ENCODE assay signal across 10 mouse cellular contexts in genomic region chr6:97005038-97005437, GRCm38 (mm10). TPM values are rescaled to one million over a fixed set of nuclear protein-coding genes. Genes with fewer than 3 reads are reported as not detected.
A peak's percentile ranks its signal among the peaks of the same experiment; 100 is the strongest.
DNase-seq lines count a peak whose midpoint lies in the region; ATAC-seq lines count a peak whose summit lies in the region.
"Had no signal": no experiment of that assay in that cellular context is flagged by ENCODE, and none has a peak within 500 bp of the region (broad histone marks: within the 10 kb centered on the region; RNA-seq: fewer than 3 reads in every experiment).

No protein-coding gene starts in this region.

- H3K27me3 ChIP-seq in liver, embryonic 12.5 days (replicated peaks): 0 out of 2 replicates have a peak, but pooled peaks cover 3% of the 10 kb centered on the region

- H3K36me3 ChIP-seq in liver, embryonic 12.5 days: no peaks in the 10 kb centered on the region
- H3K36me3 ChIP-seq: hindbrain, embryonic 15.5 days had no signal

- no peaks in the 10 kb centered on the region for H3K4me1 ChIP-seq in liver, embryonic 12.5 days
- H3K4me1 ChIP-seq: hindbrain, embryonic 15.5 days had no signal

- H3K9me3 ChIP-seq in liver, embryonic 12.5 days (replicated peaks): no peaks in the 10 kb centered on the region
- H3K9me3 ChIP-seq: hindbrain, embryonic 15.5 days had no signal

- DNase-seq in cerebellum, adult 18-20 months: peak; percentile 7 to 16
- peak; percentile 7 for DNase-seq in liver
- DNase-seq in cerebellum, postnatal 10 days: peak; percentile 65 to 75
- DNase-seq in kidney, postnatal 36 days: peak; percentile 24 to 61

- no peak overlapping the region for H3K4me3 ChIP-seq in liver, embryonic 12.5 days
- H3K4me3 ChIP-seq: hindbrain, embryonic 15.5 days; myocyte had no signal

- H3K27ac ChIP-seq in liver, embryonic 12.5 days: no peak overlapping the region
- H3K27ac ChIP-seq: hindbrain, embryonic 15.5 days had no signal

- ATAC-seq in cerebellum, adult (ENCODE audit: insufficient number of reproducible peaks, low FRiP score, low TSS enrichment): no peak
- no peak for ATAC-seq in liver, embryonic 12.5 days
- ATAC-seq in megakaryocyte progenitor cell, adult 5-6 weeks (replicated peaks; ENCODE audit: poor library complexity): peak; percentile 68
- no peak for ATAC-seq in erythroblast, adult 5-6 weeks (replicated peaks; ENCODE audit: low FRiP score, poor library complexity, severe bottlenecking)

- no peak overlapping the region for H3K4me2 ChIP-seq in liver, embryonic 12.5 days
- H3K4me2 ChIP-seq: hindbrain, embryonic 15.5 days had no signal

- 23% methylated on average over 11 of the region's 11 CpGs for WGBS in liver, embryonic 12.5 days (ENCODE audit: insufficient replicate concordance)

- H3K9ac ChIP-seq in liver, embryonic 12.5 days: no peak overlapping the region
- H3K9ac ChIP-seq: hindbrain, embryonic 15.5 days had no signal

RNA-seq across cellular contexts. Expression of gene Fam19a4, which starts 55.2 kb away (rescaled TPM):
- not detected in 2 replicates for polyA plus RNA-seq in liver, embryonic 12.5 days (2016; fragmentation: Nextera tagmentation; extraction: Ambion mirVana)
- not detected in 2 replicates for total RNA-seq in megakaryocyte progenitor cell, adult 5-6 weeks (2015)
- 0.33 TPM in 1 of 2 replicates, not detected in the other for total RNA-seq in megakaryocyte progenitor cell, adult 5-6 weeks (2017)
- not detected in 2 replicates for total RNA-seq in erythroblast, adult 5-6 weeks (2015; ENCODE audit: low replicate concordance)
- total RNA-seq in erythroblast, adult 5-6 weeks (2017; ENCODE audit: low replicate concordance): 0.17 TPM in 1 of 2 replicates, not detected in the other
- polyA plus RNA-seq: myocyte had no signal

Comparison
In these comparisons a context has a peak if more than half of its experiments do, and no peak if none do; other contexts are left out.
1. DNase-seq: peak in every context shown above with its lines; median percentile 70 in cerebellum, postnatal 10 days; 42 in kidney, postnatal 36 days; 12 in cerebellum, adult 18-20 months; 7 in liver.